Mouse (Mus musculus) right cerebral cortex, adult 18-20 months (tissue): ENCODE data around the gene Nedd4.
"Not testable (repeated sequence)": the region's sequence is repeated elsewhere in the genome, so short reads cannot be mapped to it uniquely, and the experiment has no call there.

Source experiments
- DNase-seq: peaks from one replicate; pipeline ENCODE4 v3.0.0; 2022; ENCODE audit warnings: mixed read lengths

The Nedd4 gene

GRCm38 (mm10) chr9:72653533-72653932 is 8.6 kb upstream of the Nedd4 start:
- DNase-seq: no peak

GRCm38 (mm10) chr9:72654593-72655242 is 7.4 kb upstream of the Nedd4 start:
- peak; percentile 42 for DNase-seq

GRCm38 (mm10) chr9:72655602-72656001 is 6.5 kb upstream of the Nedd4 start:
- DNase-seq: no peak

GRCm38 (mm10) chr9:72656491-72656890 is 5.7 kb upstream of the Nedd4 start:
- DNase-seq: no peak

GRCm38 (mm10) chr9:72656940-72657339 is 5.2 kb upstream of the Nedd4 start:
- DNase-seq: no peak

- DNase-seq: no peak
Measured at GRCm38 (mm10) chr9:72657694-72658093, 4.5 kb upstream of the Nedd4 start.

- no peak for DNase-seq
Measured at GRCm38 (mm10) chr9:72660139-72660538, 2.0 kb upstream of the Nedd4 start.

- DNase-seq: no peak
Measured at GRCm38 (mm10) chr9:72660911-72661310, 1.2 kb upstream of the Nedd4 start.

- DNase-seq: no peak
Measured at GRCm38 (mm10) chr9:72661561-72661894, 618 bp upstream of the Nedd4 start.

- DNase-seq: peak; percentile 77
Measured at GRCm38 (mm10) chr9:72662691-72663533, 766 bp downstream of the Nedd4 start.

- DNase-seq: no peak
Measured at GRCm38 (mm10) chr9:72663534-72663918, 1.4 kb downstream of the Nedd4 start.

GRCm38 (mm10) chr9:72664409-72665351 is 2.5 kb downstream of the Nedd4 start:
- peak; percentile 46 for DNase-seq

GRCm38 (mm10) chr9:72665517-72665916 is 3.4 kb downstream of the Nedd4 start:
- no peak for DNase-seq

GRCm38 (mm10) chr9:72666352-72667021 is 4.3 kb downstream of the Nedd4 start:
- DNase-seq: not testable (repeated sequence)

GRCm38 (mm10) chr9:72667126-72667525 is 5.0 kb downstream of the Nedd4 start:
- no peak for DNase-seq

GRCm38 (mm10) chr9:72669383-72669782 is 7.2 kb downstream of the Nedd4 start:
- DNase-seq: no peak

GRCm38 (mm10) chr9:72672361-72672760 is 10.2 kb downstream of the Nedd4 start:
- peak; percentile 75 for DNase-seq

GRCm38 (mm10) chr9:72674957-72675744 is 13.0 kb downstream of the Nedd4 start:
- DNase-seq: peak; percentile 52

GRCm38 (mm10) chr9:72675745-72676200 is 13.6 kb downstream of the Nedd4 start:
- DNase-seq: no peak

- no peak for DNase-seq
Measured at GRCm38 (mm10) chr9:72677659-72678058, 15.5 kb downstream of the Nedd4 start.

- DNase-seq: no peak
Measured at GRCm38 (mm10) chr9:72678771-72679170, 16.6 kb downstream of the Nedd4 start.
